Mouse (Mus musculus) embryo, embryonic 10.5 days (tissue): ENCODE data around the gene Lhfpl3.

Source experiments
- DNase-seq: peaks from one replicate; pipeline ENCODE4 v3.0.0-alpha.2; 2015; ENCODE audit warnings: low spot score

The Lhfpl3 gene

GRCm38 (mm10) chr5:22928746-22929145 lies 182.9 kb downstream of the Lhfpl3 start:
- DNase-seq, result peak; percentile 18

- DNase-seq, result peak; percentile 53
Measured at GRCm38 (mm10) chr5:22943306-22943705, 197.4 kb downstream of the Lhfpl3 start.

GRCm38 (mm10) chr5:22963300-22963699 lies 217.4 kb downstream of the Lhfpl3 start:
- DNase-seq, result no peak

- no peak for DNase-seq
Measured at GRCm38 (mm10) chr5:22986771-22987170, 240.9 kb downstream of the Lhfpl3 start.

- no peak for DNase-seq
Measured at GRCm38 (mm10) chr5:22999811-23000210, 254.0 kb downstream of the Lhfpl3 start.

- no peak for DNase-seq
Measured at GRCm38 (mm10) chr5:23003123-23003797, 257.4 kb downstream of the Lhfpl3 start.

- no peak for DNase-seq
Measured at GRCm38 (mm10) chr5:23006207-23006606, 260.3 kb downstream of the Lhfpl3 start.

GRCm38 (mm10) chr5:23010460-23010859 lies 264.6 kb downstream of the Lhfpl3 start:
- no peak for DNase-seq

- DNase-seq, result no peak
Measured at GRCm38 (mm10) chr5:23013997-23014396, 268.1 kb downstream of the Lhfpl3 start.

- DNase-seq, result no peak
Measured at GRCm38 (mm10) chr5:23015587-23016335, 269.9 kb downstream of the Lhfpl3 start.

- no peak for DNase-seq
Measured at GRCm38 (mm10) chr5:23034944-23035726, 289.3 kb downstream of the Lhfpl3 start.

GRCm38 (mm10) chr5:23035727-23036029 lies 289.8 kb downstream of the Lhfpl3 start:
- DNase-seq, result no peak

- DNase-seq, result no peak
Measured at GRCm38 (mm10) chr5:23040429-23040828, 294.6 kb downstream of the Lhfpl3 start.

- DNase-seq, result no peak
Measured at GRCm38 (mm10) chr5:23042862-23043261, 297.0 kb downstream of the Lhfpl3 start.

GRCm38 (mm10) chr5:23049083-23049663 lies 303.3 kb downstream of the Lhfpl3 start:
- DNase-seq, result no peak

GRCm38 (mm10) chr5:23051458-23051857 lies 305.6 kb downstream of the Lhfpl3 start:
- DNase-seq, result no peak

GRCm38 (mm10) chr5:23094894-23095293 lies 349.0 kb downstream of the Lhfpl3 start:
- DNase-seq, result no peak

- no peak for DNase-seq
Measured at GRCm38 (mm10) chr5:23106536-23106935, 360.7 kb downstream of the Lhfpl3 start.

- no peak for DNase-seq
Measured at GRCm38 (mm10) chr5:23111307-23111706, 365.4 kb downstream of the Lhfpl3 start.

GRCm38 (mm10) chr5:23114249-23114648 lies 368.4 kb downstream of the Lhfpl3 start:
- DNase-seq, result no peak

- DNase-seq, result no peak
Measured at GRCm38 (mm10) chr5:23126851-23127250, 381.0 kb downstream of the Lhfpl3 start.

GRCm38 (mm10) chr5:23140183-23140921 lies 394.5 kb downstream of the Lhfpl3 start:
- no peak for DNase-seq
